Mouse (Mus musculus) cerebellum, adult 2 months (tissue): ENCODE measurements around the gene C1ql1.

Source experiments
- CTCF ChIP-seq: fragments of 200-500 bp; IDR thresholded peaks from 2 replicates; pipeline ENCODE4 v1.5.1; 2011; ENCODE audit warnings: low read depth, mild to moderate bottlenecking, control low read depth, low read length, moderate library complexity, borderline replicate concordance; ENCODE audit not compliant: insufficient read depth
- POLR2A ChIP-seq: fragments of 200-500 bp; IDR thresholded peaks from 2 replicates; pipeline ENCODE4 v1.6.1; 2011; ENCODE audit warnings: low read length, control low read depth, borderline replicate concordance; ENCODE audit not compliant: insufficient read depth

DNA sequence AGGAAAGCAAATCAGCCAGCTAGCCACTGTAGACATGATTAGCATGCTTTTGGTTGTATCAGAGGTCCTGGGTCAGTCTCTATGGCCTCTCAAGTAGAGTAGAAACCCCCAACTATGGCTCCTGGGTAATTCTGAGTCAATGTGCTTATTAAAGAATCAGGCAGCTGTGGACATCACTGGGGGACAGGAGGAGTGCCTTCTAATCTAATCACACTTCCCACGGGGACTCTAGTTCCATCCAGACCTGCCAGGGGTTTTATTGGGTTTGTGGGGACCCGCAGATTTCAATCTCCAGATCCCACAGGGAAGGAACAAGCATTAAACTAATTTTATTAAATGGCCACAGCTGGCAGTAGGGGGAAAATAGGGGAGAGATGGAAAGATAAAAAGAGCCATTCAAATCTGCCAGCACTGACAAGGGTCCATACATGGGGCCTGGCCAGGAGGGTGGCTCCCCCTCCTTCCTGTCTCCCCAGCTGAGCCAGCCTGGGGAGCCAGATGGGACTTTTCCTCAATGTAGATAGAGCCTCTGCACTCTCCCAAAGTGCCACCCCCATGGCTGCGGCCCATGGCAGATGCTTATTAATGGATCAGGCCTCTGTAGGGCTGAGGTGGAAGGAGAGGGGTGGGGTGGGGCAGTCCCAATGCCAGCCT lies 8.8 kb downstream of the C1ql1 start:
- TF ChIP-seq CTCF (no peak), POLR2A (no peak)
